Mouse (Mus musculus): ENCODE data around the gene Gm29666.
"Not testable (repeated sequence)": the region's sequence is repeated elsewhere in the genome, so short reads cannot be mapped to it uniquely, and the experiment has no call there.

Gene Gm29666

GRCm38 (mm10) chr15:84913201-84913600, 6.6 kb downstream of the Gm29666 start:
- in situ Hi-C loops (cut with MboI, MseI) = no loop called here

- in situ Hi-C loops (cut with MboI, MseI) = no loop called here
Measured at GRCm38 (mm10) chr15:84903843-84904385, 15.9 kb downstream of the Gm29666 start.

- in situ Hi-C loops (cut with MboI, MseI) = no loop called here
Measured at GRCm38 (mm10) chr15:84898077-84898476, 21.8 kb downstream of the Gm29666 start.

GRCm38 (mm10) chr15:84896664-84897063, 23.2 kb downstream of the Gm29666 start:
- in situ Hi-C loops (cut with MboI, MseI) = no loop called here

- in situ Hi-C loops (cut with MboI, MseI) = not testable (repeated sequence)
Measured at GRCm38 (mm10) chr15:84896216-84896615, 23.6 kb downstream of the Gm29666 start.

- in situ Hi-C loops (cut with MboI, MseI) = no loop called here
Measured at GRCm38 (mm10) chr15:84891658-84892057, 28.2 kb downstream of the Gm29666 start.

- in situ Hi-C loops (cut with MboI, MseI) = no loop called here
Measured at GRCm38 (mm10) chr15:84891246-84891645, 28.6 kb downstream of the Gm29666 start.

- in situ Hi-C loops (cut with MboI, MseI) = no loop called here
Measured at GRCm38 (mm10) chr15:84888066-84888465, 31.8 kb downstream of the Gm29666 start.

- in situ Hi-C loops (cut with MboI, MseI) = no loop called here
Measured at GRCm38 (mm10) chr15:84877029-84877815, 42.6 kb downstream of the Gm29666 start.

- in situ Hi-C loops (cut with MboI, MseI) = no loop called here
Measured at GRCm38 (mm10) chr15:84873867-84874266, 46.0 kb downstream of the Gm29666 start.

GRCm38 (mm10) chr15:84873079-84873478, 46.8 kb downstream of the Gm29666 start:
- in situ Hi-C loops (cut with MboI, MseI) = no loop called here

- in situ Hi-C loops (cut with MboI, MseI) = no loop called here
Measured at GRCm38 (mm10) chr15:84871802-84872201, 48.0 kb downstream of the Gm29666 start.

GRCm38 (mm10) chr15:84861911-84862310, 57.9 kb downstream of the Gm29666 start:
- in situ Hi-C loops (cut with MboI, MseI) = no loop called here

Data from T-helper 2 cell (primary cell).